Mouse (Mus musculus) testis, adult 2 months (tissue): ENCODE data around the gene St7.

Experiments
- CTCF ChIP-seq: fragments of 200-500 bp; IDR thresholded peaks from 2 replicates; pipeline ENCODE4 v1.5.1; 2012; ENCODE audit warnings: low read depth, mild to moderate bottlenecking, inconsistent platforms, low read length, moderate library complexity; ENCODE audit not compliant: control insufficient read depth, insufficient read depth, insufficient replicate concordance
- POLR2A ChIP-seq: fragments of 200-500 bp; IDR thresholded peaks from 2 replicates; pipeline ENCODE4 v1.6.1; 2012; ENCODE audit warnings: low read depth, mild to moderate bottlenecking, inconsistent platforms, low read length, moderate library complexity; ENCODE audit not compliant: control insufficient read depth

DNA sequence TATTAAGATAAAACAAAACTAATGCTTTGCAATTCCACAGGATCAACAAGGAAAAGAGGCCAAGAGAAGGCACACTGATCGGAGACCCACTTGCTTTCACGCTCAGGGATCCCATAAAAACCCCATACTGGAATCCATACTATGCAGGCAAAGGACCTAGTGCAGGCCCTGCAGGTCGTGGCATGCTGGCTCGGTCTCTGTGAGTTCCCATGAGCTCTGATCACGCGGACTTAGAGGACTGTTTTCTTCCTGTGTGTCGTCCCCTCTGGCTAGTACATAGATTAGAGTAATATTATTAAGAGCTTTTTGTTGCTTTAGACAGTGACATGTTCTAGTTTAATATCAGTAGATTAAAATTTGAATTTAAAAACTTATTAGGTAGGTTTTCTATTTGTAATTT is 83.3 kb downstream of the St7 start:
- TF ChIP-seq CTCF (no peak), POLR2A (no peak)
